Mouse (Mus musculus): Measurements from ENCODE around the gene Brd2.

Brd2 gene

GRCm38 (mm10) chr17:34133289-34133688, 10.9 kb upstream of the Brd2 start:
- DNase-seq (ENCODE audit: low spot score in 2 of 2), result no peak

GRCm38 (mm10) chr17:34131911-34132310, 9.5 kb upstream of the Brd2 start:
- DNase-seq (ENCODE audit: low spot score in 2 of 2), result no peak

- DNase-seq (ENCODE audit: low spot score in 2 of 2), result no peak
Observed at GRCm38 (mm10) chr17:34130073-34130947, 7.9 kb upstream of the Brd2 start.

- DNase-seq (ENCODE audit: low spot score in 2 of 2), result no peak
Observed at GRCm38 (mm10) chr17:34128944-34129791, 6.7 kb upstream of the Brd2 start.

GRCm38 (mm10) chr17:34128264-34128937, 6.0 kb upstream of the Brd2 start:
- peak; percentile 65 to 68 for DNase-seq (ENCODE audit: low spot score in 2 of 2)

- DNase-seq (ENCODE audit: low spot score in 2 of 2), result peak; percentile 56 to 59
Observed at GRCm38 (mm10) chr17:34127475-34127874, 5.0 kb upstream of the Brd2 start.

GRCm38 (mm10) chr17:34126826-34127420, 4.5 kb upstream of the Brd2 start:
- DNase-seq (ENCODE audit: low spot score in 2 of 2), result no peak

GRCm38 (mm10) chr17:34124649-34125048, 2.2 kb upstream of the Brd2 start:
- no peak for DNase-seq (ENCODE audit: low spot score in 2 of 2)

- DNase-seq (ENCODE audit: low spot score in 2 of 2), result no peak
Observed at GRCm38 (mm10) chr17:34123518-34123917, 1.1 kb upstream of the Brd2 start.

GRCm38 (mm10) chr17:34123111-34123510, 677 bp upstream of the Brd2 start:
- no peak for DNase-seq (ENCODE audit: low spot score in 2 of 2)

GRCm38 (mm10) chr17:34121879-34122187, 601 bp downstream of the Brd2 start:
- DNase-seq (ENCODE audit: low spot score in 2 of 2), result no peak

- peak; percentile 86 to 91 for DNase-seq (ENCODE audit: low spot score in 2 of 2)
Observed at GRCm38 (mm10) chr17:34121172-34121878, 1.1 kb downstream of the Brd2 start.

GRCm38 (mm10) chr17:34120814-34121171, 1.6 kb downstream of the Brd2 start:
- DNase-seq (ENCODE audit: low spot score in 2 of 2), result peak in 1 of 2 experiments; percentile 70

GRCm38 (mm10) chr17:34120180-34120723, 2.2 kb downstream of the Brd2 start:
- DNase-seq (ENCODE audit: low spot score in 2 of 2), result peak; percentile 87 to 90

GRCm38 (mm10) chr17:34119249-34120179, 2.9 kb downstream of the Brd2 start, which contains the start of gene H2-DMa:
H2-DMa (plus strand) TSS chr17:34119541.
- peak; percentile 98 to 99 for DNase-seq (ENCODE audit: low spot score in 2 of 2)

- no peak for DNase-seq (ENCODE audit: low spot score in 2 of 2)
Observed at GRCm38 (mm10) chr17:34118873-34119248, 3.6 kb downstream of the Brd2 start.

- no peak for DNase-seq (ENCODE audit: low spot score in 2 of 2)
Observed at GRCm38 (mm10) chr17:34118113-34118872, 4.1 kb downstream of the Brd2 start.

- no peak for DNase-seq (ENCODE audit: low spot score in 2 of 2)
Observed at GRCm38 (mm10) chr17:34117421-34118112, 4.9 kb downstream of the Brd2 start.
